Mouse (Mus musculus) granulocyte monocyte progenitor cell, adult 5-6 weeks (primary cell): ENCODE measurements around the gene Rcn3. TPM values are rescaled to one million over a fixed set of nuclear protein-coding genes. Genes with fewer than 3 reads are reported as not detected.

Source experiments
- ATAC-seq: replicated peaks from 2 replicates; pipeline ENCODE4 v1.8.0; 2016; ENCODE audit warnings: mild to moderate bottlenecking, moderate TSS enrichment, inconsistent platforms; ENCODE audit not compliant: poor library complexity, severe bottlenecking
- total RNA-seq, 2 experiments: library from RNA; stranded (forward) in 1 of 2; stranded (reverse) in 1 of 2; fragments of 200-712, 200-1000 nt in 1 of 2; fragments of >200 nt in 1 of 2; fragmentation: Nextera tagmentation in 1 of 2; gene quantifications; 2 replicates each; pipeline ENCODE4 v1.2.3; 2014 to 2017

Gene Rcn3
- total RNA-seq, 2 experiments from 2014 or later: 7.0 to 11.6 TPM

GRCm38 (mm10) chr7:45052181-45052861 is 39.7 kb downstream of the Rcn3 start:
- no peak for ATAC-seq

GRCm38 (mm10) chr7:45051601-45051974 is 40.4 kb downstream of the Rcn3 start:
- ATAC-seq: no peak

- peak; percentile 6; the same call in 1 of the 2 replicates for ATAC-seq
Measured at GRCm38 (mm10) chr7:45050945-45051600, 40.9 kb downstream of the Rcn3 start.

- no peak for ATAC-seq
Measured at GRCm38 (mm10) chr7:45048923-45049657, 42.9 kb downstream of the Rcn3 start.

- ATAC-seq: no peak
Measured at GRCm38 (mm10) chr7:45048001-45048890, 43.8 kb downstream of the Rcn3 start.

- ATAC-seq: no peak
Measured at GRCm38 (mm10) chr7:45047491-45047890, 44.5 kb downstream of the Rcn3 start.

- no peak for ATAC-seq
Measured at GRCm38 (mm10) chr7:45046853-45047350, 45.1 kb downstream of the Rcn3 start.

GRCm38 (mm10) chr7:45045741-45046140 is 46.3 kb downstream of the Rcn3 start:
- ATAC-seq: no peak

GRCm38 (mm10) chr7:45043307-45043706 is 48.7 kb downstream of the Rcn3 start:
- no peak for ATAC-seq

- no peak for ATAC-seq
Measured at GRCm38 (mm10) chr7:45040851-45041250, 51.2 kb downstream of the Rcn3 start.

- ATAC-seq: no peak
Measured at GRCm38 (mm10) chr7:45038411-45038810, 53.6 kb downstream of the Rcn3 start.

- peak; percentile 79 for ATAC-seq
Measured at GRCm38 (mm10) chr7:45037720-45038361, 54.2 kb downstream of the Rcn3 start.

- ATAC-seq: no peak
Measured at GRCm38 (mm10) chr7:45036702-45037101, 55.3 kb downstream of the Rcn3 start.

GRCm38 (mm10) chr7:45035631-45036030 is 56.4 kb downstream of the Rcn3 start:
- no peak for ATAC-seq

GRCm38 (mm10) chr7:45033722-45034359 is 58.2 kb downstream of the Rcn3 start:
- ATAC-seq: no peak
